Mouse (Mus musculus) liver, postnatal 0 days (tissue): ENCODE measurements around the gene Fam213a. TPM values are rescaled to one million over a fixed set of nuclear protein-coding genes. Genes with fewer than 3 reads are reported as not detected.

Experiments
- ATAC-seq: fragments of 200-750 bp; cut with Nextera tagmentation; 2 replicates; pipeline ENCODE4 v1.8.0; 2017; ENCODE audit warnings: mild to moderate bottlenecking, moderate library complexity
- DNase-seq: peaks from one replicate; pipeline ENCODE4 v3.0.0-alpha.2; 2016
- H3K27ac ChIP-seq: fragments of 300-500 bp; sonication (generic); 2 replicates; pipeline ENCODE4 v1.5.1; 2014; ENCODE audit warnings: antibody characterized with exemption, moderate library complexity, mild to moderate bottlenecking, low read depth
- H3K27me3 ChIP-seq: fragments of 300-500 bp; sonication (generic); 2 replicates; pipeline ENCODE4 v1.6.1; 2014; ENCODE audit warnings: low read length, control low read depth, mixed read lengths; ENCODE audit not compliant: insufficient read depth
- H3K36me3 ChIP-seq: fragments of 300-500 bp; sonication (generic); replicated peaks from 2 replicates; pipeline ENCODE4 v1.6.1; 2014; ENCODE audit warnings: mild to moderate bottlenecking, control low read depth, low read length, moderate library complexity, mixed read lengths; ENCODE audit not compliant: insufficient read depth
- H3K4me1 ChIP-seq: fragments of 300-500 bp; sonication (generic); 2 replicates; pipeline ENCODE4 v1.6.1; 2014; ENCODE audit warnings: antibody characterized with exemption, mild to moderate bottlenecking, control low read depth; ENCODE audit not compliant: insufficient read depth
- H3K4me2 ChIP-seq: fragments of 300-500 bp; sonication (generic); 2 replicates; pipeline ENCODE4 v1.6.1; 2014; ENCODE audit warnings: low read depth, mild to moderate bottlenecking, low read length, moderate library complexity, mixed read lengths
- H3K4me3 ChIP-seq: fragments of 300-500 bp; sonication (generic); 2 replicates; pipeline ENCODE4 v1.5.1; 2014; ENCODE audit warnings: low read depth, low read length
- H3K9ac ChIP-seq: fragments of 300-500 bp; sonication (generic); replicated peaks from 2 replicates; pipeline ENCODE4 v1.6.1; 2014; ENCODE audit warnings: mild to moderate bottlenecking, moderate library complexity
- H3K9me3 ChIP-seq: fragments of 300-500 bp; sonication (generic); 2 replicates; pipeline ENCODE4 v1.6.1; 2016; ENCODE audit warnings: mild to moderate bottlenecking, control low read depth, low read length, mixed read lengths
- CTCF ChIP-seq: sonication (generic); IDR thresholded peaks from 2 replicates; pipeline ENCODE4 v1.5.1; 2016; ENCODE audit warnings: antibody characterized with exemption, low read depth
- EP300 ChIP-seq: IDR thresholded peaks from 2 replicates; pipeline ENCODE4 v1.6.1; 2016; ENCODE audit warnings: antibody characterized with exemption, low read depth, mild to moderate bottlenecking
- WGBS: fragments of 180-500 bp; shearing (Covaris S2); extraction: QIAGEN DNeasy Blood & Tissue Kit; methylation state at CpG from one replicate; pipeline ENCODE4 v1.1.7; 2014; ENCODE audit not compliant: insufficient replicate concordance; 5-methylcytosine and 5-hydroxymethylcytosine counted together
- polyA plus RNA-seq: library from polyadenylated mRNA; unstranded; fragments of >200 nt; fragmentation: Nextera tagmentation; extraction: Ambion mirVana; gene quantifications from 2 replicates; pipeline ENCODE4 v1.2.1, GENCODE M21; 2015

Fam213a gene
- polyA plus RNA-seq, 1 experiment from 2014 or later, result 85.0 TPM

GRCm38 (mm10) chr14:40949730-40950614 lies 63.6 kb downstream of the Fam213a start:
- WGBS, result 63% methylated on average over 7 of the region's 7 CpGs
- Histone ChIP-seq H3K9ac (peak overlapping the region; percentile 26), H3K27me3 (no peaks in the 10 kb centered on the region), H3K4me1 (peaks cover 66% of the 10 kb centered on the region), H3K9me3 (no peaks in the 10 kb centered on the region), H3K27ac (peak overlapping the region; percentile 70), H3K4me2 (no peak overlapping the region), H3K36me3 (peaks cover 8% of the 10 kb centered on the region), H3K4me3 (no peak overlapping the region)
- DNase-seq, result no peak
- TF ChIP-seq EP300 (no peak), CTCF (no peak)
- no peak for ATAC-seq

GRCm38 (mm10) chr14:40949047-40949446 lies 64.5 kb downstream of the Fam213a start:
- ATAC-seq (no peak), DNase-seq (no peak)
- WGBS, result 66% methylated on average over 3 of the region's 3 CpGs
- Histone ChIP-seq H3K4me3 (no peak overlapping the region), H3K4me2 (peak overlapping the region; percentile 69), H3K27me3 (no peaks in the 10 kb centered on the region), H3K9me3 (no peaks in the 10 kb centered on the region), H3K36me3 (peaks cover 8% of the 10 kb centered on the region), H3K9ac (peak overlapping the region; percentile 26; the same call in 1 of the 2 replicates), H3K27ac (peak overlapping the region; percentile 88), H3K4me1 (peaks cover 58% of the 10 kb centered on the region)
- TF ChIP-seq CTCF, result no peak
- no peak for TF ChIP-seq EP300

GRCm38 (mm10) chr14:40948522-40948921 lies 65.1 kb downstream of the Fam213a start:
- Histone ChIP-seq H3K9me3 (no peaks in the 10 kb centered on the region), H3K27ac (peak overlapping the region; percentile 88), H3K4me2 (peak overlapping the region; percentile 69), H3K9ac (peak overlapping the region; percentile 62), H3K27me3 (no peaks in the 10 kb centered on the region), H3K36me3 (peaks cover 8% of the 10 kb centered on the region), H3K4me1 (peaks cover 60% of the 10 kb centered on the region), H3K4me3 (no peak overlapping the region)
- TF ChIP-seq EP300 (no peak), CTCF (no peak)
- ATAC-seq (no peak), DNase-seq (no peak)
- WGBS, result 86% methylated on average over 5 of the region's 5 CpGs

- peaks cover 8% of the 10 kb centered on the region for H3K36me3 ChIP-seq
- H3K4me2 ChIP-seq, result peak overlapping the region; percentile 69
- WGBS, result 23% methylated on average over 14 of the region's 14 CpGs
- H3K4me1 ChIP-seq, result peaks cover 56% of the 10 kb centered on the region
- H3K9ac ChIP-seq, result peak overlapping the region; percentile 62
- TF ChIP-seq EP300, result 0 out of 2 replicates have a peak, but pooled peaks have one; percentile 31
- TF ChIP-seq CTCF, result no peak
- no peaks in the 10 kb centered on the region for H3K27me3 ChIP-seq
- DNase-seq (peak; percentile 60), ATAC-seq (peak; percentile 94)
- no peaks in the 10 kb centered on the region for H3K9me3 ChIP-seq
- H3K27ac ChIP-seq, result peak overlapping the region; percentile 88
- H3K4me3 ChIP-seq, result peak overlapping the region; percentile 32
Measured at GRCm38 (mm10) chr14:40947431-40948394, 65.9 kb downstream of the Fam213a start.

GRCm38 (mm10) chr14:40943802-40944201 lies 69.8 kb downstream of the Fam213a start:
- H3K9ac ChIP-seq, result no peak overlapping the region
- H3K4me3 ChIP-seq, result no peak overlapping the region
- ATAC-seq (no peak), DNase-seq (no peak)
- WGBS, result 64% methylated on average over 2 of the region's 2 CpGs
- TF ChIP-seq CTCF (no peak), EP300 (no peak)
- no peak overlapping the region for H3K4me2 ChIP-seq
- no peak overlapping the region for H3K27ac ChIP-seq
- H3K27me3 ChIP-seq, result no peaks in the 10 kb centered on the region
- H3K36me3 ChIP-seq, result peaks cover 10% of the 10 kb centered on the region
- H3K4me1 ChIP-seq, result peaks cover 28% of the 10 kb centered on the region
- H3K9me3 ChIP-seq, result no peaks in the 10 kb centered on the region

Other genes with a start within 250 kb of the Fam213a start
- 0.05 and 0.13 TPM in 2 replicates for gene Sh2d4b, start 120.5 kb downstream of the Fam213a start, polyA plus RNA-seq
- gene Tspan14, start 47.0 kb downstream of the Fam213a start, polyA plus RNA-seq, result 22.0 and 24.9 TPM in 2 replicates
- gene Dydc2, start 55.4 kb upstream of the Fam213a start, polyA plus RNA-seq, result not detected in 2 replicates
- not detected in 2 replicates for gene Dydc1, start 59.1 kb upstream of the Fam213a start, polyA plus RNA-seq
- gene Mat1a, start 91.2 kb upstream of the Fam213a start, polyA plus RNA-seq, result 1,129 and 1,137 TPM in 2 replicates
- gene Sftpa1, start 118.0 kb upstream of the Fam213a start, polyA plus RNA-seq, result 0.33 and 1.3 TPM in 2 replicates
- 66.5 and 67.0 TPM in 2 replicates for gene Mbl1, start 137.7 kb upstream of the Fam213a start, polyA plus RNA-seq
- gene Sftpd, start 171.4 kb upstream of the Fam213a start, polyA plus RNA-seq, result 1.9 and 2.0 TPM in 2 replicates